Mouse (Mus musculus) spleen, adult 2 months (tissue): Measurements from ENCODE around the gene Mybpc1.

Source experiments
- CTCF ChIP-seq: fragments of 200-500 bp; IDR thresholded peaks from 2 replicates; pipeline ENCODE4 v1.5.1; 2011; ENCODE audit warnings: mild to moderate bottlenecking, inconsistent platforms; ENCODE audit not compliant: insufficient read depth, insufficient read length, insufficient replicate concordance; ENCODE audit errors: extremely low read depth
- POLR2A ChIP-seq: fragments of 200-500 bp; IDR thresholded peaks from 2 replicates; pipeline ENCODE4 v1.6.1; 2011; ENCODE audit warnings: low read depth, low read length, inconsistent platforms

- TF ChIP-seq CTCF (no peak), POLR2A (no peak)
Measured at GRCm38 (mm10) chr10:88630663-88631329, 25.8 kb upstream of the Mybpc1 start.
